Mouse (Mus musculus) T-helper 2 cell (primary cell): Measurements from ENCODE around the gene Krtap4-9.
"Not testable (repeated sequence)": the region's sequence is repeated elsewhere in the genome, so short reads cannot be mapped to it uniquely, and the experiment has no call there.

Experiments
- in situ Hi-C: fragments of 300-600 bp; cut with MboI, MseI; formaldehyde crosslinking; loops from one replicate; pipeline ENCODE4 v1.15.1; 2025; ENCODE audit warnings: high pct_unique_total_duplicates

Krtap4-9 gene

GRCm38 (mm10) chr11:99784900-99785299 lies at the start of gene Krtap4-9:
Gene Krtap4-9 (plus strand): TSS chr11:99785200.
- in situ Hi-C loops, result not testable (repeated sequence)

- in situ Hi-C loops, result no loop called here
Observed at GRCm38 (mm10) chr11:99743985-99744384, 41.0 kb upstream of the Krtap4-9 start.

- in situ Hi-C loops, result no loop called here
Observed at GRCm38 (mm10) chr11:99758877-99759276, 26.1 kb upstream of the Krtap4-9 start.

GRCm38 (mm10) chr11:99768410-99768809 lies 16.6 kb upstream of the Krtap4-9 start:
- in situ Hi-C loops, result no loop called here

GRCm38 (mm10) chr11:99772813-99773212 lies 12.2 kb upstream of the Krtap4-9 start, which contains the start of gene Gm11595:
Gene Gm11595 (minus strand): TSS chr11:99772913.
- in situ Hi-C loops, result not testable (repeated sequence)

- in situ Hi-C loops, result no loop called here
Observed at GRCm38 (mm10) chr11:99778401-99778800, 6.6 kb upstream of the Krtap4-9 start.

- in situ Hi-C loops, result no loop called here
Observed at GRCm38 (mm10) chr11:99780604-99781003, 4.4 kb upstream of the Krtap4-9 start, which contains the start of gene Krtap4-8. Gene Krtap4-8 (minus strand): TSS chr11:99780704.

- in situ Hi-C loops, result no loop called here
Observed at GRCm38 (mm10) chr11:99793367-99793766, 8.4 kb downstream of the Krtap4-9 start, which contains the start of gene Gm11596. Gene Gm11596 (minus strand): TSS chr11:99793467.

GRCm38 (mm10) chr11:99798832-99799231 lies 13.8 kb downstream of the Krtap4-9 start, which contains the start of gene Gm11569:
Gene Gm11569 (minus strand): TSS chr11:99798932.
- in situ Hi-C loops, result not testable (repeated sequence)

- in situ Hi-C loops, result not testable (repeated sequence)
Observed at GRCm38 (mm10) chr11:99804346-99804745, 19.3 kb downstream of the Krtap4-9 start, which contains the start of gene Gm11554. Gene Gm11554 (minus strand): TSS chr11:99804446.

- in situ Hi-C loops, result not testable (repeated sequence)
Observed at GRCm38 (mm10) chr11:99809792-99810191, 24.8 kb downstream of the Krtap4-9 start, which contains the start of gene Krtap4-13. Gene Krtap4-13 (minus strand): TSS chr11:99809892.

- in situ Hi-C loops, result not testable (repeated sequence)
Observed at GRCm38 (mm10) chr11:99815566-99815965, 30.6 kb downstream of the Krtap4-9 start, which contains the start of gene Gm11564. Gene Gm11564 (minus strand): TSS chr11:99815666.
